Mouse (Mus musculus) kidney, embryonic 16.5 days (tissue): ENCODE results near the gene Chil3. TPM values are rescaled to one million over a fixed set of nuclear protein-coding genes. Genes with fewer than 3 reads are reported as not detected.

Experiments used
- ATAC-seq: fragments of 200-750 bp; cut with Nextera tagmentation; 2 replicates; pipeline ENCODE4 v1.8.0; 2017; ENCODE audit warnings: moderate TSS enrichment; ENCODE audit not compliant: low FRiP score, low TSS enrichment
- H3K27ac ChIP-seq: fragments of 300-500 bp; sonication (generic); 2 replicates; pipeline ENCODE4 v1.5.1; 2014; ENCODE audit warnings: low read length
- H3K27me3 ChIP-seq: fragments of 300-500 bp; sonication (generic); 2 replicates; pipeline ENCODE4 v1.6.1; 2014; ENCODE audit warnings: low read length, control low read depth, mixed read lengths; ENCODE audit not compliant: insufficient read depth
- H3K36me3 ChIP-seq: fragments of 300-500 bp; sonication (generic); 2 replicates; pipeline ENCODE4 v1.6.1; 2014; ENCODE audit warnings: low read length, control low read depth, mixed read lengths; ENCODE audit not compliant: insufficient read depth
- H3K4me1 ChIP-seq: fragments of 300-500 bp; sonication (generic); 2 replicates; pipeline ENCODE4 v1.6.1; 2014; ENCODE audit warnings: low read length, control low read depth, mixed read lengths; ENCODE audit not compliant: insufficient read depth
- H3K4me2 ChIP-seq: fragments of 300-500 bp; sonication (generic); replicated peaks from 2 replicates; pipeline ENCODE4 v1.6.1; 2014; ENCODE audit warnings: low read depth, low read length
- H3K4me3 ChIP-seq: fragments of 300-500 bp; sonication (generic); 2 replicates; pipeline ENCODE4 v1.5.1; 2014; ENCODE audit warnings: mild to moderate bottlenecking, low read length
- H3K9ac ChIP-seq: fragments of 300-500 bp; sonication (generic); replicated peaks from 2 replicates; pipeline ENCODE4 v1.6.1; 2014; ENCODE audit warnings: low read length
- H3K9me3 ChIP-seq: fragments of 300-500 bp; sonication (generic); 2 replicates; pipeline ENCODE4 v1.6.1; 2016; ENCODE audit warnings: low read length, control low read depth
- WGBS: fragments of 180-500 bp; shearing (Covaris S2); extraction: QIAGEN DNeasy Blood & Tissue Kit; methylation state at CpG from one replicate; pipeline ENCODE4 v1.1.7; 2014; 5-methylcytosine and 5-hydroxymethylcytosine counted together
- polyA plus RNA-seq: library from polyadenylated mRNA; unstranded; fragments of >200 nt; fragmentation: Nextera tagmentation; extraction: Ambion mirVana; gene quantifications from 2 replicates; pipeline ENCODE4 v1.2.1, GENCODE M21; 2015

The Chil3 gene
- polyA plus RNA-seq, 1 experiment from 2014 or later, result 0.21 TPM

- no peaks in the 10 kb centered on the region for H3K36me3 ChIP-seq
- H3K4me1 ChIP-seq, result no peaks in the 10 kb centered on the region
- no peaks in the 10 kb centered on the region for H3K27me3 ChIP-seq
- no peak for ATAC-seq
- H3K4me2 ChIP-seq, result no peak overlapping the region
- H3K9ac ChIP-seq, result no peak overlapping the region
- H3K4me3 ChIP-seq, result no peak overlapping the region
- H3K9me3 ChIP-seq, result peaks cover 3% of the 10 kb centered on the region; the same call in 1 of the 2 replicates
- no peak overlapping the region for H3K27ac ChIP-seq
- WGBS, result 51% methylated on average over 1 of the region's 1 CpGs
These were observed 3.2 kb upstream of the Chil3 start for GRCm38 (mm10) chr3:106170522-106171053.

GRCm38 (mm10) chr3:106154413-106154812 lies 13.0 kb downstream of the Chil3 start:
- no peak overlapping the region for H3K27ac ChIP-seq
- H3K27me3 ChIP-seq, result no peaks in the 10 kb centered on the region
- H3K4me1 ChIP-seq, result no peaks in the 10 kb centered on the region
- 76% methylated on average over 2 of the region's 2 CpGs for WGBS
- no peak overlapping the region for H3K9ac ChIP-seq
- no peaks in the 10 kb centered on the region for H3K9me3 ChIP-seq
- H3K4me3 ChIP-seq, result no peak overlapping the region
- no peak overlapping the region for H3K4me2 ChIP-seq
- ATAC-seq, result no peak
- no peaks in the 10 kb centered on the region for H3K36me3 ChIP-seq

- peak; percentile 39; the same call in 1 of the 2 replicates for ATAC-seq
These were observed 23.3 kb downstream of the Chil3 start for GRCm38 (mm10) chr3:106144081-106144480.

GRCm38 (mm10) chr3:106131690-106132089 lies 35.7 kb downstream of the Chil3 start:
- Histone ChIP-seq H3K9ac (no peak overlapping the region), H3K4me3 (no peak overlapping the region), H3K4me2 (no peak overlapping the region), H3K36me3 (no peaks in the 10 kb centered on the region), H3K27ac (no peak overlapping the region), H3K4me1 (no peaks in the 10 kb centered on the region), H3K27me3 (no peaks in the 10 kb centered on the region), H3K9me3 (peaks cover 5% of the 10 kb centered on the region)
- 62% methylated on average over 5 of the region's 5 CpGs for WGBS
- no peak for ATAC-seq

More at GRCm38 (mm10) chr3:106144081-106144480, 23.3 kb downstream of the Chil3 start:
- WGBS, result 90% methylated on average over 10 of the region's 10 CpGs
- Histone ChIP-seq H3K4me2 (no peak overlapping the region), H3K27ac (no peak overlapping the region), H3K4me1 (no peaks in the 10 kb centered on the region), H3K4me3 (no peak overlapping the region), H3K36me3 (no peaks in the 10 kb centered on the region), H3K9ac (no peak overlapping the region), H3K9me3 (peaks cover 10% of the 10 kb centered on the region), H3K27me3 (no peaks in the 10 kb centered on the region)

- H3K9ac ChIP-seq, result no peak overlapping the region
- H3K4me3 ChIP-seq, result no peak overlapping the region
- ATAC-seq, result peak; percentile 39; the same call in 1 of the 2 replicates
- H3K27ac ChIP-seq, result no peak overlapping the region
- no peaks in the 10 kb centered on the region for H3K27me3 ChIP-seq
- no peaks in the 10 kb centered on the region for H3K36me3 ChIP-seq
- no peak overlapping the region for H3K4me2 ChIP-seq
- 80% methylated on average over 4 of the region's 4 CpGs for WGBS
- H3K4me1 ChIP-seq, result no peaks in the 10 kb centered on the region
- H3K9me3 ChIP-seq, result peaks cover 10% of the 10 kb centered on the region
These were observed 38.4 kb downstream of the Chil3 start for GRCm38 (mm10) chr3:106128807-106129493.

GRCm38 (mm10) chr3:106126999-106127398 lies 40.4 kb downstream of the Chil3 start:
- no peak overlapping the region for H3K27ac ChIP-seq
- no peak overlapping the region for H3K4me2 ChIP-seq
- H3K27me3 ChIP-seq, result no peaks in the 10 kb centered on the region
- H3K9me3 ChIP-seq, result peaks cover 20% of the 10 kb centered on the region
- no peak for ATAC-seq
- no peaks in the 10 kb centered on the region for H3K36me3 ChIP-seq
- no peak overlapping the region for H3K4me3 ChIP-seq
- H3K4me1 ChIP-seq, result no peaks in the 10 kb centered on the region
- no peak overlapping the region for H3K9ac ChIP-seq

- Histone ChIP-seq H3K9me3 (no peaks in the 10 kb centered on the region), H3K27ac (no peak within 1 kb of the TSS), H3K27me3 (no peaks in the 10 kb centered on the region), H3K4me3 (no peak within 1 kb of the TSS), H3K4me1 (no peaks in the 10 kb centered on the region), H3K4me2 (no peak within 1 kb of the TSS), H3K36me3 (no peaks in the 10 kb centered on the region), H3K9ac (no peak within 1 kb of the TSS)
- WGBS, result 73% methylated on average over 3 of the region's 3 CpGs
- no peak for ATAC-seq
These were observed 54.4 kb downstream of the Chil3 start, which contains the start of gene Chia1 for GRCm38 (mm10) chr3:106112929-106113328. Chia1 (plus strand) TSS chr3:106113229.

Other genes starting within 250 kb of the Chil3 start
- gene I830077J02Rik, start 234.9 kb downstream of the Chil3 start, polyA plus RNA-seq, result 0.40 and 0.62 TPM in 2 replicates
- gene Wdr77, start 208.2 kb downstream of the Chil3 start, polyA plus RNA-seq, result 157 and 161 TPM in 2 replicates
- 535 and 587 TPM in 2 replicates for gene Atp5f1, start 207.5 kb downstream of the Chil3 start, polyA plus RNA-seq
- gene Ovgp1, start 193.9 kb downstream of the Chil3 start, polyA plus RNA-seq, result 1.3 and 1.7 TPM in 2 replicates
- gene Pifo, start 152.9 kb downstream of the Chil3 start, polyA plus RNA-seq, result 0.24 and 0.33 TPM in 2 replicates
- not detected in 2 replicates for gene Chil5, start 134.8 kb downstream of the Chil3 start, polyA plus RNA-seq
- not detected in 2 replicates for gene Chia1, start 54.3 kb downstream of the Chil3 start, polyA plus RNA-seq
- 0.66 and 0.95 TPM in 2 replicates for gene Chil4, start 51.9 kb upstream of the Chil3 start, polyA plus RNA-seq
- gene Chil6, start 238.6 kb upstream of the Chil3 start, polyA plus RNA-seq, result not detected in 2 replicates